In the genomic region with DNA sequence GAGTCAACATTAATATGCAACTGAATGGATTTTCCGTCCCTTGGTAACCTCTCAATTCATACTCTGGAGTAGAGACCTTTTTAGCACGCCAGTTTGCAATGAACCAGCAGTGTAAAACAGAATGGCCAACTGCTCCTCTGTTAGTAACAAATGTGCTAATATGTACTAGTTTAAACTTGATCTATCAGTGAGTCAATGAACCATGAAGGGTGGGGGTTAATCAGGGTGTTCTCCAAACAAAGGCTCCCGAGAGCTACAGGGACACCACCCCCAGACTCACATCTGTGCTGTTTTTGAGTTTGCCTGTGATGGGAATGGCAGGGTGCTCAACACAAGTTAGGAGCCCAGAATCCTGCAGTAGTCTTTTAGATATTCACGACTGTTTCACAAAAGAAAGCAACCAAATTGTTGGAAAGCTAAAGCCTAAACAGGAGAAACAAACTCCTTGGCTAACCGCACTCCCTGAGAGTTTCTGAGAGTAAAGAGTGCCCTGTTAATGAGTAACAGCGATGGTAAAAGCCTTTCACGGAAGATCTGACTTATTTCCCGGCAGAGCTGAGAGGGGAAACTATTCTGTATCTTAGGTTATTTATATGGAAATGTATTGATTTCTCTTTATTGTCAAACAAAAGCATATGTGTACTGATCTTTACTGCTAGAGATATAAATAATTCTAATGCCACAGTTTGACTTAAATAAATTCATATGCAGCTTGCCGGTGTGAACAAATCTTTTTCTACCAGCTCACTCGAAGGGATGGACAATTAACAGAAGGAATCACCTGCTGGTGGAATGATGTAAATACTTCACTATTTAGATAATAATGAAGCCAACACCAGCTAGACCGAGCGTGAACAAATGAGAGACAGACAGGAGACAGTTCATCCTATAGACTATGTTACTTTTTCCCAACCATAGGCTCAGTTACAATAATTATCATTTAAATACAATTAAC, we compare ENCODE assay signal across 9 mouse cellular contexts.
A peak's percentile ranks its signal among the peaks of the same experiment; 100 is the strongest.
DNase-seq lines count a peak whose midpoint lies in the region; ATAC-seq lines count a peak whose summit lies in the region.
"Had no signal": no experiment of that assay in that cellular context is flagged by ENCODE, and none has a peak within 500 bp of the region (broad histone marks: within the 10 kb centered on the region; RNA-seq: fewer than 3 reads in every experiment).

No protein-coding gene starts in this region.

- H3K27me3 ChIP-seq in embryonic facial prominence, embryonic 11.5 days (ENCODE audit: control insufficient read depth, insufficient read depth, low read length): no peaks in the 10 kb centered on the region
- H3K27me3 ChIP-seq in embryonic facial prominence, embryonic 10.5 days (replicated peaks; ENCODE audit: low read depth, poor library complexity, severe bottlenecking): no peaks in the 10 kb centered on the region
- no peaks in the 10 kb centered on the region for H3K27me3 ChIP-seq in forebrain, embryonic 11.5 days (ENCODE audit: control insufficient read depth, insufficient read depth, low read length)
- H3K27me3 ChIP-seq in kidney, embryonic 14.5 days (ENCODE audit: control insufficient read depth, insufficient read depth, low read length): no peaks in the 10 kb centered on the region
- no peaks in the 10 kb centered on the region for H3K27me3 ChIP-seq in neural tube, embryonic 13.5 days

- H3K4me1 ChIP-seq in embryonic facial prominence, embryonic 11.5 days (ENCODE audit: control insufficient read depth, insufficient read depth, low read length): no peaks in the 10 kb centered on the region
- peaks cover 12% of the 10 kb centered on the region for H3K4me1 ChIP-seq in embryonic facial prominence, embryonic 10.5 days
- H3K4me1 ChIP-seq in forebrain, embryonic 11.5 days (replicated peaks; ENCODE audit: control insufficient read depth, insufficient read depth, low read length): peaks cover 3% of the 10 kb centered on the region; the same call in 1 of the 2 replicates
- H3K4me1 ChIP-seq in kidney, embryonic 14.5 days (ENCODE audit: control insufficient read depth, insufficient read depth, low read length): no peaks in the 10 kb centered on the region
- peaks cover 17% of the 10 kb centered on the region for H3K4me1 ChIP-seq in neural tube, embryonic 13.5 days (replicated peaks)

- H3K36me3 ChIP-seq in embryonic facial prominence, embryonic 11.5 days (replicated peaks; ENCODE audit: control insufficient read depth, insufficient read depth, low read depth, low read length): no peaks in the 10 kb centered on the region
- H3K36me3 ChIP-seq in embryonic facial prominence, embryonic 10.5 days (replicated peaks): no peaks in the 10 kb centered on the region
- H3K36me3 ChIP-seq in forebrain, embryonic 11.5 days (ENCODE audit: control insufficient read depth, insufficient read depth, low read length): no peaks in the 10 kb centered on the region
- no peaks in the 10 kb centered on the region for H3K36me3 ChIP-seq in kidney, embryonic 14.5 days (ENCODE audit: control insufficient read depth, insufficient read depth, low read length)
- no peaks in the 10 kb centered on the region for H3K36me3 ChIP-seq in neural tube, embryonic 13.5 days

- H3K27ac ChIP-seq in embryonic facial prominence, embryonic 11.5 days (replicated peaks; ENCODE audit: low read depth, low read length): no peak overlapping the region
- H3K27ac ChIP-seq in embryonic facial prominence, embryonic 10.5 days (replicated peaks): no peak overlapping the region
- H3K27ac ChIP-seq in forebrain, embryonic 11.5 days (ENCODE audit: low read depth, low read length): no peak overlapping the region
- H3K27ac ChIP-seq in kidney, embryonic 14.5 days (ENCODE audit: low read depth, low read length): peak overlapping the region; percentile 68
- 0 out of 2 replicates have a peak overlapping the region, but pooled peaks have one; percentile 33 for H3K27ac ChIP-seq in neural tube, embryonic 13.5 days (replicated peaks)

- WGBS in embryonic facial prominence, embryonic 11.5 days: 39% methylated on average over 12 of the region's 12 CpGs
- WGBS in embryonic facial prominence, embryonic 10.5 days: 40% methylated on average over 12 of the region's 12 CpGs
- WGBS in forebrain, embryonic 11.5 days: 16% methylated on average over 12 of the region's 12 CpGs
- 33% methylated on average over 12 of the region's 12 CpGs for WGBS in kidney, embryonic 14.5 days
- WGBS in neural tube, embryonic 13.5 days: 9% methylated on average over 12 of the region's 12 CpGs

- no peak overlapping the region for H3K4me3 ChIP-seq in embryonic facial prominence, embryonic 11.5 days (ENCODE audit: low read depth, low read length)
- H3K4me3 ChIP-seq in embryonic facial prominence, embryonic 10.5 days: no peak overlapping the region
- no peak overlapping the region for H3K4me3 ChIP-seq in forebrain, embryonic 11.5 days (ENCODE audit: low read depth, low read length)
- no peak overlapping the region for H3K4me3 ChIP-seq in kidney, embryonic 14.5 days (ENCODE audit: low read length)
- H3K4me3 ChIP-seq in neural tube, embryonic 13.5 days: no peak overlapping the region
- H3K4me3 ChIP-seq: erythroblast, embryonic 14.5 days had no signal

- H3K4me2 ChIP-seq in embryonic facial prominence, embryonic 11.5 days (ENCODE audit: low read depth, low read length): no peak overlapping the region
- H3K4me2 ChIP-seq in forebrain, embryonic 11.5 days (ENCODE audit: low read depth, low read length, severe bottlenecking): peak overlapping the region; percentile 13; the same call in 1 of the 2 replicates
- H3K4me2 ChIP-seq in kidney, embryonic 14.5 days (replicated peaks; ENCODE audit: low read depth, low read length): peak overlapping the region; percentile 8; the same call in 1 of the 2 replicates
- H3K4me2 ChIP-seq in neural tube, embryonic 13.5 days: peak overlapping the region; percentile 13; the same call in 1 of the 2 replicates

- ATAC-seq in embryonic facial prominence, embryonic 11.5 days (replicated peaks; ENCODE audit: insufficient number of reproducible peaks, low FRiP score, low TSS enrichment, low read depth): no peak
- peak; percentile 83 for ATAC-seq in forebrain, embryonic 11.5 days (replicated peaks; ENCODE audit: low FRiP score)
- peak; percentile 87 for ATAC-seq in kidney, embryonic 14.5 days (ENCODE audit: low FRiP score, low TSS enrichment)
- ATAC-seq in neural tube, embryonic 13.5 days (ENCODE audit: low read depth): 0 out of 2 replicates have a peak, but pooled peaks have one; percentile 47
- no peak for ATAC-seq in monocyte, adult 5-6 weeks (replicated peaks; ENCODE audit: insufficient number of reproducible peaks, low FRiP score, low TSS enrichment, poor library complexity, severe bottlenecking)
- no peak for ATAC-seq in megakaryocyte-erythroid progenitor cell, adult 5-6 weeks (replicated peaks; ENCODE audit: low FRiP score, low TSS enrichment, poor library complexity, severe bottlenecking)

- no peak overlapping the region for H3K9ac ChIP-seq in embryonic facial prominence, embryonic 11.5 days (replicated peaks; ENCODE audit: low read length)
- no peak overlapping the region for H3K9ac ChIP-seq in forebrain, embryonic 11.5 days (ENCODE audit: low read length)
- no peak overlapping the region for H3K9ac ChIP-seq in kidney, embryonic 14.5 days (ENCODE audit: low read depth, low read length)
- no peak overlapping the region for H3K9ac ChIP-seq in neural tube, embryonic 13.5 days

- DNase-seq in embryonic facial prominence, embryonic 11.5 days (ENCODE audit: low spot score): peak; percentile 16
- no peak for DNase-seq in embryonic facial prominence, embryonic 10.5 days (ENCODE audit: low spot score)
- DNase-seq in forebrain, embryonic 11.5 days (ENCODE audit: low spot score): no peak
- DNase-seq in cerebellum, adult 8-10 months: no peak

- H3K9me3 ChIP-seq in embryonic facial prominence, embryonic 11.5 days (replicated peaks; ENCODE audit: control insufficient read depth, low read length): no peaks in the 10 kb centered on the region
- H3K9me3 ChIP-seq in embryonic facial prominence, embryonic 10.5 days: no peaks in the 10 kb centered on the region
- no peaks in the 10 kb centered on the region for H3K9me3 ChIP-seq in forebrain, embryonic 11.5 days (ENCODE audit: control insufficient read depth, low read length)
- H3K9me3 ChIP-seq in kidney, embryonic 14.5 days (ENCODE audit: control insufficient read depth, low read length): no peaks in the 10 kb centered on the region
- H3K9me3 ChIP-seq in neural tube, embryonic 13.5 days: no peaks in the 10 kb centered on the region

Comparison
In these comparisons a context has a peak if more than half of its experiments do, and no peak if none do; other contexts are left out.
1. ATAC-seq: peak in forebrain, embryonic 11.5 days (single experiment), kidney, embryonic 14.5 days (single experiment) and neural tube, embryonic 13.5 days (single experiment); none in embryonic facial prominence, embryonic 11.5 days (single experiment), monocyte, adult 5-6 weeks (single experiment) and megakaryocyte-erythroid progenitor cell, adult 5-6 weeks (single experiment).
2. H3K27ac ChIP-seq: peak in kidney, embryonic 14.5 days (single experiment) and neural tube, embryonic 13.5 days (single experiment); none in embryonic facial prominence, embryonic 11.5 days (single experiment), embryonic facial prominence, embryonic 10.5 days (single experiment) and forebrain, embryonic 11.5 days (single experiment).